Mouse (Mus musculus) T-helper 2 cell (primary cell): Measurements from ENCODE around the gene Ppp2ca.
"Not testable (repeated sequence)": the region's sequence is repeated elsewhere in the genome, so short reads cannot be mapped to it uniquely, and the experiment has no call there.

Experiments used
- in situ Hi-C: fragments of 300-600 bp; cut with MboI, MseI; formaldehyde crosslinking; loops from one replicate; pipeline ENCODE4 v1.15.1; 2025; ENCODE audit warnings: high pct_unique_total_duplicates

The Ppp2ca gene

GRCm38 (mm10) chr11:52129621-52130450 is 31.4 kb downstream of the Ppp2ca start:
- in situ Hi-C loops: loop anchor here (10.0 kb wide), 1 partner anchor 305 kb away; no protein-coding TSS in a partner anchor

- in situ Hi-C loops: no loop called here
Observed at GRCm38 (mm10) chr11:52130451-52131068, 32.1 kb downstream of the Ppp2ca start.

GRCm38 (mm10) chr11:52143675-52144074 is 45.2 kb downstream of the Ppp2ca start:
- in situ Hi-C loops: loop anchor here (5.0 kb wide), 1 partner anchor 69 kb away; the partner anchor contains the start of gene Olfr1371

- in situ Hi-C loops: not testable (repeated sequence)
Observed at GRCm38 (mm10) chr11:52145428-52145827, 46.9 kb downstream of the Ppp2ca start, which contains the start of gene Olfr1373. Olfr1373 (minus strand) TSS chr11:52145528.

GRCm38 (mm10) chr11:52163926-52164325 is 65.4 kb downstream of the Ppp2ca start:
- in situ Hi-C loops: no loop called here

- in situ Hi-C loops: loop anchor here (5.0 kb wide), 1 partner anchor 100 kb away; no protein-coding TSS in a partner anchor
Observed at GRCm38 (mm10) chr11:52167126-52167525, 68.6 kb downstream of the Ppp2ca start.

GRCm38 (mm10) chr11:52167901-52168302 is 69.4 kb downstream of the Ppp2ca start:
- in situ Hi-C loops: loop anchor here (5.0 kb wide), 1 partner anchor 101 kb away; no protein-coding TSS in a partner anchor

- in situ Hi-C loops: loop anchor here (5.0 kb wide), 1 partner anchor 101 kb away; no protein-coding TSS in a partner anchor
Observed at GRCm38 (mm10) chr11:52168461-52168860, 70.0 kb downstream of the Ppp2ca start.
